Mouse (Mus musculus) testis, adult 2 months (tissue): Measurements from ENCODE around the gene Ubtd2.

Experiments used
- CTCF ChIP-seq: fragments of 200-500 bp; IDR thresholded peaks from 2 replicates; pipeline ENCODE4 v1.5.1; 2012; ENCODE audit warnings: low read depth, mild to moderate bottlenecking, inconsistent platforms, low read length, moderate library complexity; ENCODE audit not compliant: control insufficient read depth, insufficient read depth, insufficient replicate concordance
- POLR2A ChIP-seq: fragments of 200-500 bp; IDR thresholded peaks from 2 replicates; pipeline ENCODE4 v1.6.1; 2012; ENCODE audit warnings: low read depth, mild to moderate bottlenecking, inconsistent platforms, low read length, moderate library complexity; ENCODE audit not compliant: control insufficient read depth

DNA sequence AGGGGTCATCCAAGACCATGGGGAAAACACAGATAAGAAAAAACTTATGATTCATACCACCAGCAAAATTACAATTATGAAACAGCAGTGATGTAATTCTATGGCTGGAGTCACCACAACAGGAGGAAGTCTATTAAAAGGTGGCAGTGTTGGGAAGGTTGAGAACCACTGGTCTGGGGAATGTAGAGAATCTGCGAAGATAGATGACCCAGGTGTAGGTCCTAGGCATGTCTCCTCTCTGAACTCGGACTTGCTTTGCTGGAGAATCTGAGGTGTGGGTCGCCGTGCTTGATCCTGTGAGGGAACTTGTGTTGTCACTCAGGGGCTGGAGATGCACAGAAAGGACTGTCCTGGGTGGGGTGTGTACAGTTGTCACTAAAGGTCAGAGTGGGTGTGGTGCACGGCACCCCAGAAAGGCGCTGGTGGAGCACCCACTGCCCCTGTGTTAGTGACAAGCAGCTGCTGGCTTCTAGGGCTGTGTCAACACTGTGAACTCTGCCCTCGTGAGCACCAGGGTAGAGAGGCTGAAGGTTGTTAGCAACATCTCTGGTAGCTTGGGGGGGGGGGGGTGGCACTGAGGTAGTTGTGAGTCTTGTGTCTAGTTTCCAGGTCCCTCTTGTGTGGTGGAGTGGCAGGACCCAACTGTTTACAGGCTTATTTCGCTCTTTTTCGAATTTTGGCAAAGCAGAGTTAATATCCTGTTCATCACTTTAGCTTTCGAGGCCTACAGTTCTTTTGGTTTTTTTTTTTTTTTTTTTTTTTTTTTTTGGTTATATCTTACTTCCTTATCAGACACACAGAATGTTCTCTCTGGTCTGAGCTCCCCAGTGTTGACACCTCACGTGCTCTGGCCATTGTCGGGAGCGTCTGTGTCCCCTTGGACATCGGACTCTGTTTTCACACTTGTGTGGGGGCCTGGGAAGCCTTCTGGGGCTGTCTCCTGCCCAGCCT lies 99.2 kb downstream of the Ubtd2 start:
- TF ChIP-seq CTCF (no peak), POLR2A (no peak)
